Mouse (Mus musculus): ENCODE results near the gene Atp1b2. TPM values are rescaled to one million over a fixed set of nuclear protein-coding genes. Genes with fewer than 3 reads are reported as not detected.

The Atp1b2 gene
- total and polyA plus RNA-seq, 3 experiments = 31.5 to 40.2 (median 34.9) TPM

Small RNAs within 50 kb of the gene (microRNA-seq; reads per million reads assigned to microRNA genes)
- 0 reads per million in 2 experiments for gene Mir467f

Other genes starting within 250 kb of the Atp1b2 start
Only the 30 nearest of the 32 such genes appear.
- 100 to 1,000 TPM; 124 to 157 TPM for gene Naa38, start 210.5 kb downstream of the Atp1b2 start, total RNA-seq (2021)
- gene Naa38, start 210.5 kb downstream of the Atp1b2 start, polyA plus RNA-seq (2012; rRNA removed) = 175 and 193 TPM in 2 replicates
- gene Cyb5d1, start 210.3 kb downstream of the Atp1b2 start, total RNA-seq (2021) = 10 to 100 TPM; 44.2 to 59.7 TPM
- gene Cyb5d1, start 210.3 kb downstream of the Atp1b2 start, polyA plus RNA-seq (2012; rRNA removed) = 10.7 and 11.8 TPM in 2 replicates
- 10 to 100 TPM; 10.8 to 16.0 TPM for gene Tmem88, start 207.7 kb downstream of the Atp1b2 start, total RNA-seq (2021)
- gene Tmem88, start 207.7 kb downstream of the Atp1b2 start, polyA plus RNA-seq (2012; rRNA removed) = 86.3 and 94.7 TPM in 2 replicates
- gene Kdm6b, start 192.3 kb downstream of the Atp1b2 start, total RNA-seq (2021) = 10 to 100 TPM; 31.4 to 41.5 TPM
- 17.4 and 18.7 TPM in 2 replicates for gene Kdm6b, start 192.3 kb downstream of the Atp1b2 start, polyA plus RNA-seq (2012; rRNA removed)
- under 1 TPM; 0.32 to 0.66 TPM for gene Dnah2, start 56.8 kb downstream of the Atp1b2 start, total RNA-seq (2021)
- gene Dnah2, start 56.8 kb downstream of the Atp1b2 start, polyA plus RNA-seq (2012; rRNA removed) = 0.19 and 0.28 TPM in 2 replicates
- gene Efnb3, start 45.7 kb downstream of the Atp1b2 start, total RNA-seq (2021) = under 1 TPM; 0.52 to 0.69 TPM
- 0.77 and 1.3 TPM in 2 replicates for gene Efnb3, start 45.7 kb downstream of the Atp1b2 start, polyA plus RNA-seq (2012; rRNA removed)
- gene Wrap53, start 25.7 kb downstream of the Atp1b2 start, total RNA-seq (2021) = 10 to 100 TPM in 1 of 2 experiments, 1 to 10 TPM in 1; 8.4 to 12.0 TPM
- gene Wrap53, start 25.7 kb downstream of the Atp1b2 start, polyA plus RNA-seq (2012; rRNA removed) = 14.8 and 16.1 TPM in 2 replicates
- gene Trp53, start 25.6 kb downstream of the Atp1b2 start, total RNA-seq (2021) = 10 to 100 TPM; 59.6 to 67.5 TPM
- gene Trp53, start 25.6 kb downstream of the Atp1b2 start, polyA plus RNA-seq (2012; rRNA removed) = 78.9 and 85.0 TPM in 2 replicates
- gene Shbg, start 12.0 kb upstream of the Atp1b2 start, total RNA-seq (2021) = not detected
- gene Shbg, start 12.0 kb upstream of the Atp1b2 start, polyA plus RNA-seq (2012; rRNA removed) = not detected in 2 replicates
- gene Sat2, start 16.1 kb upstream of the Atp1b2 start, total RNA-seq (2021) = 10 to 100 TPM in 1 of 2 experiments, 1 to 10 TPM in 1; 6.1 to 11.9 TPM
- gene Sat2, start 16.1 kb upstream of the Atp1b2 start, polyA plus RNA-seq (2012; rRNA removed) = 2.1 and 3.2 TPM in 2 replicates
- 100 to 1,000 TPM in 1 of 2 experiments, 10 to 100 TPM in 1; 69.6 to 105 TPM for gene Fxr2, start 27.0 kb upstream of the Atp1b2 start, total RNA-seq (2021)
- 69.8 and 81.6 TPM in 2 replicates for gene Fxr2, start 27.0 kb upstream of the Atp1b2 start, polyA plus RNA-seq (2012; rRNA removed)
- gene Sox15, start 49.4 kb upstream of the Atp1b2 start, total RNA-seq (2021) = not detected
- gene Sox15, start 49.4 kb upstream of the Atp1b2 start, polyA plus RNA-seq (2012; rRNA removed) = 0.24 TPM in 1 of 2 replicates, not detected in the other
- gene Mpdu1, start 56.7 kb upstream of the Atp1b2 start, total RNA-seq (2021) = 100 to 1,000 TPM; 109 to 127 TPM
- 179 and 196 TPM in 2 replicates for gene Mpdu1, start 56.7 kb upstream of the Atp1b2 start, polyA plus RNA-seq (2012; rRNA removed)
- gene Cd68, start 60.2 kb upstream of the Atp1b2 start, total RNA-seq (2021) = 10 to 100 TPM; 16.8 to 53.0 TPM
- gene Cd68, start 60.2 kb upstream of the Atp1b2 start, polyA plus RNA-seq (2012; rRNA removed) = 24.5 and 36.9 TPM in 2 replicates
- 100 to 1,000 TPM; 509 to 543 TPM for gene Eif4a1, start 66.5 kb upstream of the Atp1b2 start, total RNA-seq (2021)
- gene Eif4a1, start 66.5 kb upstream of the Atp1b2 start, polyA plus RNA-seq (2012; rRNA removed) = 85.0 and 144 TPM in 2 replicates
- gene Senp3, start 76.1 kb upstream of the Atp1b2 start, total RNA-seq (2021) = 10 to 100 TPM; 65.5 to 75.5 TPM
- 34.3 and 37.5 TPM in 2 replicates for gene Senp3, start 76.1 kb upstream of the Atp1b2 start, polyA plus RNA-seq (2012; rRNA removed)
- gene Tnfsf13, start 79.8 kb upstream of the Atp1b2 start, total RNA-seq (2021) = 1 to 10 TPM; 1.6 to 2.4 TPM
- 2.2 and 2.4 TPM in 2 replicates for gene Tnfsf13, start 79.8 kb upstream of the Atp1b2 start, polyA plus RNA-seq (2012; rRNA removed)
- 10 to 100 TPM; 19.8 to 37.1 TPM for gene Tnfsf12, start 89.9 kb upstream of the Atp1b2 start, total RNA-seq (2021)
- 44.7 and 57.4 TPM in 2 replicates for gene Tnfsf12, start 89.9 kb upstream of the Atp1b2 start, polyA plus RNA-seq (2012; rRNA removed)
- 1 to 10 TPM; 3.1 to 7.0 TPM for gene Tnfsfm13, start 90.2 kb upstream of the Atp1b2 start, total RNA-seq (2021)
- 12.7 and 18.9 TPM in 2 replicates for gene Tnfsfm13, start 90.2 kb upstream of the Atp1b2 start, polyA plus RNA-seq (2012; rRNA removed)
- gene Polr2a, start 152.7 kb upstream of the Atp1b2 start, total RNA-seq (2021) = 10 to 100 TPM; 71.4 to 77.9 TPM
- gene Polr2a, start 152.7 kb upstream of the Atp1b2 start, polyA plus RNA-seq (2012; rRNA removed) = 20.6 and 38.3 TPM in 2 replicates
- not detected for gene Slc35g3, start 156.0 kb upstream of the Atp1b2 start, total RNA-seq (2021)
- not detected in 2 replicates for gene Slc35g3, start 156.0 kb upstream of the Atp1b2 start, polyA plus RNA-seq (2012; rRNA removed)
- gene Zbtb4, start 160.0 kb upstream of the Atp1b2 start, total RNA-seq (2021) = 10 to 100 TPM; 47.3 to 74.8 TPM
- gene Zbtb4, start 160.0 kb upstream of the Atp1b2 start, polyA plus RNA-seq (2012; rRNA removed) = 66.0 and 73.6 TPM in 2 replicates
- gene Chrnb1, start 190.0 kb upstream of the Atp1b2 start, total RNA-seq (2021) = 1 to 10 TPM; 1.7 to 3.1 TPM
- 2.7 and 3.0 TPM in 2 replicates for gene Chrnb1, start 190.0 kb upstream of the Atp1b2 start, polyA plus RNA-seq (2012; rRNA removed)
- 10 to 100 TPM in 1 of 2 experiments, 1 to 10 TPM in 1; 4.6 to 12.8 TPM for gene Fgf11, start 195.9 kb upstream of the Atp1b2 start, total RNA-seq (2021)
- 6.0 and 13.4 TPM in 2 replicates for gene Fgf11, start 195.9 kb upstream of the Atp1b2 start, polyA plus RNA-seq (2012; rRNA removed)
- 1 to 10 TPM in 1 of 2 experiments, under 1 TPM in 1; 0.23 to 1.1 TPM for gene Tmem102, start 199.7 kb upstream of the Atp1b2 start, total RNA-seq (2021)
- 0.81 and 0.94 TPM in 2 replicates for gene Tmem102, start 199.7 kb upstream of the Atp1b2 start, polyA plus RNA-seq (2012; rRNA removed)
- not detected for gene Gm39566, start 209.4 kb upstream of the Atp1b2 start, total RNA-seq (2021)
- not detected in 2 replicates for gene Gm39566, start 209.4 kb upstream of the Atp1b2 start, polyA plus RNA-seq (2012; rRNA removed)
- gene Spem2, start 212.5 kb upstream of the Atp1b2 start, total RNA-seq (2021) = not detected
- gene Spem2, start 212.5 kb upstream of the Atp1b2 start, polyA plus RNA-seq (2012; rRNA removed) = 0.09 TPM in 1 of 2 replicates, not detected in the other
- gene Spem1, start 216.2 kb upstream of the Atp1b2 start, total RNA-seq (2021) = not detected
- not detected in 2 replicates for gene Spem1, start 216.2 kb upstream of the Atp1b2 start, polyA plus RNA-seq (2012; rRNA removed)
- 10 to 100 TPM; 14.6 to 21.8 TPM for gene Nlgn2, start 231.8 kb upstream of the Atp1b2 start, total RNA-seq (2021)
- gene Nlgn2, start 231.8 kb upstream of the Atp1b2 start, polyA plus RNA-seq (2012; rRNA removed) = 55.0 and 58.6 TPM in 2 replicates
- gene Tmem256, start 232.6 kb upstream of the Atp1b2 start, total RNA-seq (2021) = 100 to 1,000 TPM; 139 to 173 TPM
- gene Tmem256, start 232.6 kb upstream of the Atp1b2 start, polyA plus RNA-seq (2012; rRNA removed) = 116 and 160 TPM in 2 replicates

Measured in adrenal gland, adult 2 months (tissue).